Mouse (Mus musculus) embryonic facial prominence, embryonic 12.5 days (tissue): ENCODE data around the gene Ddx23. TPM values are rescaled to one million over a fixed set of nuclear protein-coding genes. Genes with fewer than 3 reads are reported as not detected.

Experiments used
- ATAC-seq: fragments of 200-750 bp; cut with Nextera tagmentation; 2 replicates; pipeline ENCODE4 v1.8.0; 2017; ENCODE audit not compliant: insufficient number of reproducible peaks, insufficient read depth, low FRiP score, low TSS enrichment
- H3K27ac ChIP-seq: fragments of 300-500 bp; sonication (generic); 2 replicates; pipeline ENCODE4 v1.5.1; 2016; ENCODE audit warnings: mild to moderate bottlenecking
- H3K27me3 ChIP-seq: fragments of 300-500 bp; sonication (generic); 2 replicates; pipeline ENCODE4 v1.6.1; 2016; ENCODE audit warnings: mild to moderate bottlenecking, moderate library complexity
- H3K36me3 ChIP-seq: fragments of 300-500 bp; sonication (generic); 2 replicates; pipeline ENCODE4 v1.6.1; 2016; ENCODE audit warnings: mild to moderate bottlenecking
- H3K4me1 ChIP-seq: fragments of 300-500 bp; sonication (generic); 2 replicates; pipeline ENCODE4 v1.6.1; 2016
- H3K4me2 ChIP-seq: fragments of 300-500 bp; sonication (generic); replicated peaks from 2 replicates; pipeline ENCODE4 v1.6.1; 2016; ENCODE audit warnings: mild to moderate bottlenecking, moderate library complexity
- H3K4me3 ChIP-seq: fragments of 300-500 bp; sonication (generic); 2 replicates; pipeline ENCODE4 v1.5.1; 2016; ENCODE audit warnings: mild to moderate bottlenecking
- H3K9ac ChIP-seq: fragments of 300-500 bp; sonication (generic); 2 replicates; pipeline ENCODE4 v1.6.1; 2016; ENCODE audit warnings: mild to moderate bottlenecking, moderate library complexity
- H3K9me3 ChIP-seq: fragments of 300-500 bp; sonication (generic); 2 replicates; pipeline ENCODE4 v1.6.1; 2016; ENCODE audit warnings: mild to moderate bottlenecking, moderate library complexity
- WGBS: fragments of 180-500 bp; shearing (Covaris S2); methylation state at CpG from one replicate; pipeline ENCODE4 v1.1.7; 2016; 5-methylcytosine and 5-hydroxymethylcytosine counted together
- polyA plus RNA-seq: library from polyadenylated mRNA; unstranded; fragments of >200 nt; fragmentation: Nextera tagmentation; extraction: Ambion mirVana; gene quantifications from 2 replicates; pipeline ENCODE4 v1.2.1, GENCODE M21; 2016

Ddx23 gene
- polyA plus RNA-seq, 1 experiment from 2014 or later = 29.8 TPM

- peak overlapping the region; percentile 32; the same call in 1 of the 2 replicates for H3K4me2 ChIP-seq
- 0 out of 2 replicates have a peak overlapping the region, but pooled peaks have one; percentile 1 for H3K27ac ChIP-seq
- WGBS = 57% methylated on average over 6 of the region's 6 CpGs
- no peak overlapping the region for H3K9ac ChIP-seq
- ATAC-seq = no peak
- H3K36me3 ChIP-seq = no peaks in the 10 kb centered on the region
- H3K4me1 ChIP-seq = peaks cover 52% of the 10 kb centered on the region
- no peaks in the 10 kb centered on the region for H3K9me3 ChIP-seq
- no peak overlapping the region for H3K4me3 ChIP-seq
- peaks cover 35% of the 10 kb centered on the region for H3K27me3 ChIP-seq
These were observed 33.2 kb downstream of the Ddx23 start for GRCm38 (mm10) chr15:98629464-98629863.

- peak overlapping the region; percentile 36; the same call in 1 of the 2 replicates for H3K9ac ChIP-seq
- ATAC-seq = no peak
- peaks cover 48% of the 10 kb centered on the region for H3K4me1 ChIP-seq
- H3K9me3 ChIP-seq = no peaks in the 10 kb centered on the region
- peaks cover 35% of the 10 kb centered on the region for H3K27me3 ChIP-seq
- H3K27ac ChIP-seq = peak overlapping the region; percentile 2; the same call in 1 of the 2 replicates
- H3K4me3 ChIP-seq = peak overlapping the region; percentile 1; the same call in 1 of the 2 replicates
- peak overlapping the region; percentile 32 for H3K4me2 ChIP-seq
- 13% methylated on average over 20 of the region's 20 CpGs for WGBS
- no peaks in the 10 kb centered on the region for H3K36me3 ChIP-seq
These were observed 34.0 kb downstream of the Ddx23 start for GRCm38 (mm10) chr15:98628589-98629254.

GRCm38 (mm10) chr15:98626487-98627212 is 36.0 kb downstream of the Ddx23 start:
- WGBS = 69% methylated on average over 7 of the region's 7 CpGs
- Histone ChIP-seq H3K27me3 (peaks cover 26% of the 10 kb centered on the region; the same call in 1 of the 2 replicates), H3K4me1 (peaks cover 31% of the 10 kb centered on the region)

GRCm38 (mm10) chr15:98626078-98626477 is 36.6 kb downstream of the Ddx23 start:
- Histone ChIP-seq H3K9ac (no peak overlapping the region), H3K4me3 (no peak overlapping the region), H3K36me3 (no peaks in the 10 kb centered on the region), H3K27me3 (peaks cover 21% of the 10 kb centered on the region; the same call in 1 of the 2 replicates), H3K4me1 (peaks cover 25% of the 10 kb centered on the region), H3K9me3 (no peaks in the 10 kb centered on the region), H3K27ac (no peak overlapping the region), H3K4me2 (no peak overlapping the region)
- 20% methylated on average over 8 of the region's 8 CpGs for WGBS
- ATAC-seq = no peak

More at GRCm38 (mm10) chr15:98626487-98627212, 36.0 kb downstream of the Ddx23 start:
- no peaks in the 10 kb centered on the region for H3K36me3 ChIP-seq
- H3K4me2 ChIP-seq = no peak overlapping the region
- H3K27ac ChIP-seq = no peak overlapping the region
- no peak for ATAC-seq
- no peaks in the 10 kb centered on the region for H3K9me3 ChIP-seq
- H3K9ac ChIP-seq = no peak overlapping the region
- no peak overlapping the region for H3K4me3 ChIP-seq

- peaks cover 5% of the 10 kb centered on the region; the same call in 1 of the 2 replicates for H3K4me1 ChIP-seq
- ATAC-seq = no peak
- H3K36me3 ChIP-seq = no peaks in the 10 kb centered on the region
- 0 out of 2 replicates have a peak, but pooled peaks cover 4% of the 10 kb centered on the region for H3K27me3 ChIP-seq
- no peak overlapping the region for H3K9ac ChIP-seq
- no peaks in the 10 kb centered on the region for H3K9me3 ChIP-seq
- no peak overlapping the region for H3K4me2 ChIP-seq
- WGBS = 63% methylated on average over 5 of the region's 5 CpGs
- no peak overlapping the region for H3K27ac ChIP-seq
- no peak overlapping the region for H3K4me3 ChIP-seq
These were observed 39.3 kb downstream of the Ddx23 start for GRCm38 (mm10) chr15:98623361-98623821.

GRCm38 (mm10) chr15:98622721-98623120 is 40.0 kb downstream of the Ddx23 start:
- 19% methylated on average over 6 of the region's 6 CpGs for WGBS
- no peak for ATAC-seq

GRCm38 (mm10) chr15:98622199-98622598 is 40.5 kb downstream of the Ddx23 start:
- H3K4me3 ChIP-seq = no peak overlapping the region
- H3K4me2 ChIP-seq = no peak overlapping the region
- 9% methylated on average over 7 of the region's 7 CpGs for WGBS
- H3K9ac ChIP-seq = no peak overlapping the region
- H3K27me3 ChIP-seq = no peaks in the 10 kb centered on the region
- ATAC-seq = no peak
- peaks cover 5% of the 10 kb centered on the region; the same call in 1 of the 2 replicates for H3K4me1 ChIP-seq
- H3K9me3 ChIP-seq = no peaks in the 10 kb centered on the region
- no peak overlapping the region for H3K27ac ChIP-seq
- H3K36me3 ChIP-seq = no peaks in the 10 kb centered on the region

More at GRCm38 (mm10) chr15:98622721-98623120, 40.0 kb downstream of the Ddx23 start:
- Histone ChIP-seq H3K27ac (no peak overlapping the region), H3K4me1 (peaks cover 5% of the 10 kb centered on the region; the same call in 1 of the 2 replicates), H3K27me3 (no peaks in the 10 kb centered on the region), H3K9ac (no peak overlapping the region), H3K4me3 (no peak overlapping the region), H3K36me3 (no peaks in the 10 kb centered on the region), H3K9me3 (no peaks in the 10 kb centered on the region), H3K4me2 (no peak overlapping the region)

GRCm38 (mm10) chr15:98617176-98617537 is 45.5 kb downstream of the Ddx23 start:
- H3K36me3 ChIP-seq = no peaks in the 10 kb centered on the region
- H3K27ac ChIP-seq = no peak overlapping the region
- WGBS = under 1% methylated on average over 12 of the region's 12 CpGs
- peaks cover 4% of the 10 kb centered on the region; the same call in 1 of the 2 replicates for H3K27me3 ChIP-seq
- H3K4me3 ChIP-seq = no peak overlapping the region
- H3K9ac ChIP-seq = no peak overlapping the region
- no peak for ATAC-seq
- H3K9me3 ChIP-seq = no peaks in the 10 kb centered on the region
- H3K4me1 ChIP-seq = peaks cover 12% of the 10 kb centered on the region; the same call in 1 of the 2 replicates
- H3K4me2 ChIP-seq = peak overlapping the region; percentile 26

GRCm38 (mm10) chr15:98616362-98617175 is 46.1 kb downstream of the Ddx23 start:
- Histone ChIP-seq H3K36me3 (no peaks in the 10 kb centered on the region), H3K4me3 (no peak overlapping the region), H3K9ac (no peak overlapping the region), H3K27ac (no peak overlapping the region), H3K9me3 (no peaks in the 10 kb centered on the region), H3K4me2 (peak overlapping the region; percentile 26), H3K4me1 (peaks cover 12% of the 10 kb centered on the region; the same call in 1 of the 2 replicates), H3K27me3 (peaks cover 4% of the 10 kb centered on the region; the same call in 1 of the 2 replicates)
- 29% methylated on average over 20 of the region's 20 CpGs for WGBS
- ATAC-seq = no peak

- 65% methylated on average over 6 of the region's 6 CpGs for WGBS
- no peaks in the 10 kb centered on the region for H3K36me3 ChIP-seq
- H3K27me3 ChIP-seq = peaks cover 4% of the 10 kb centered on the region; the same call in 1 of the 2 replicates
- no peak overlapping the region for H3K27ac ChIP-seq
- H3K4me3 ChIP-seq = no peak overlapping the region
- no peak overlapping the region for H3K9ac ChIP-seq
- peaks cover 12% of the 10 kb centered on the region; the same call in 1 of the 2 replicates for H3K4me1 ChIP-seq
- ATAC-seq = no peak
- H3K4me2 ChIP-seq = no peak overlapping the region
- no peaks in the 10 kb centered on the region for H3K9me3 ChIP-seq
These were observed 46.9 kb downstream of the Ddx23 start for GRCm38 (mm10) chr15:98615751-98616150.

- Histone ChIP-seq H3K4me1 (peaks cover 12% of the 10 kb centered on the region; the same call in 1 of the 2 replicates), H3K4me2 (no peak overlapping the region), H3K4me3 (no peak overlapping the region), H3K9ac (no peak overlapping the region), H3K27ac (peak overlapping the region; percentile 36; the same call in 1 of the 2 replicates), H3K27me3 (peaks cover 4% of the 10 kb centered on the region; the same call in 1 of the 2 replicates), H3K36me3 (no peaks in the 10 kb centered on the region), H3K9me3 (no peaks in the 10 kb centered on the region)
- ATAC-seq = no peak
- 45% methylated on average over 6 of the region's 6 CpGs for WGBS
These were observed 47.7 kb downstream of the Ddx23 start for GRCm38 (mm10) chr15:98614971-98615370.
